Mouse (Mus musculus): ENCODE results near the gene Ccdc136.

GRCm38 (mm10) chr6:29351613-29352012 is 44.5 kb upstream of the Ccdc136 start:
- no peak for TF ChIP-seq POLR2A (IDR thresholded peaks at IDR 0.05; ENCODE audit: borderline replicate concordance, low read depth, low read length)
- TF ChIP-seq CTCF (IDR thresholded peaks at IDR 0.05; ENCODE audit: low read depth, low read length), result no peak
